Mouse (Mus musculus): ENCODE results near the gene Casp9.
"Not testable (repeated sequence)": the region's sequence is repeated elsewhere in the genome, so short reads cannot be mapped to it uniquely, and the experiment has no call there.

Casp9 gene

GRCm38 (mm10) chr4:141793282-141794151 is at the start of gene Casp9:
Casp9 (plus strand) TSS chr4:141793612.
- DNase-seq (ENCODE audit: low read depth, low spot score) = peak; percentile 96

GRCm38 (mm10) chr4:141746578-141747346 is 46.6 kb upstream of the Casp9 start, which contains the start of gene Agmat:
Agmat (plus strand) TSS chr4:141746672.
- DNase-seq (ENCODE audit: low read depth, low spot score) = no peak

DNA sequence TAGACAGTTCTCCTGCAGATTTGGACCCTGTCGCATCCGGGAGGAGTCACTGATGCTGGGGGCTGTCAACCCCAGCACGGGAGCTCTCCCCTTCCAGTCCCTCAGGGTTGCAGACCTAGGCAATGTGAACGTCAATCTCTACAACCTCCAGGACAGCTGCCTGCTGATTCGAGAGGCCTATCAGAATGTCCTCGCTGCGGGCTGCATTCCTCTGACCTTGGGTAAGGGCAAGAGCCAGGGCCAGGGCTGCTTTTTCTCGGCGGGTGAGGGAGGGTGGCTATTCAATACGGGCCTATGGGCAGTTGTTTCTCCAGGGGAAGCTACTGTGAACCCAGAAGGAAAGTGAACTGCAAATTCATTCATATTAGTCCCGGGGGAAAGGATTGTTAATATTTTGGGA is 43.9 kb upstream of the Casp9 start:
- no peak for DNase-seq (ENCODE audit: low read depth, low spot score)

- DNase-seq (ENCODE audit: low read depth, low spot score) = no peak
Observed at GRCm38 (mm10) chr4:141750826-141751225, 42.6 kb upstream of the Casp9 start.

GRCm38 (mm10) chr4:141751419-141752075 is 41.9 kb upstream of the Casp9 start:
- no peak for DNase-seq (ENCODE audit: low read depth, low spot score)

GRCm38 (mm10) chr4:141752076-141752421 is 41.4 kb upstream of the Casp9 start:
- DNase-seq (ENCODE audit: low read depth, low spot score) = no peak

DNA sequence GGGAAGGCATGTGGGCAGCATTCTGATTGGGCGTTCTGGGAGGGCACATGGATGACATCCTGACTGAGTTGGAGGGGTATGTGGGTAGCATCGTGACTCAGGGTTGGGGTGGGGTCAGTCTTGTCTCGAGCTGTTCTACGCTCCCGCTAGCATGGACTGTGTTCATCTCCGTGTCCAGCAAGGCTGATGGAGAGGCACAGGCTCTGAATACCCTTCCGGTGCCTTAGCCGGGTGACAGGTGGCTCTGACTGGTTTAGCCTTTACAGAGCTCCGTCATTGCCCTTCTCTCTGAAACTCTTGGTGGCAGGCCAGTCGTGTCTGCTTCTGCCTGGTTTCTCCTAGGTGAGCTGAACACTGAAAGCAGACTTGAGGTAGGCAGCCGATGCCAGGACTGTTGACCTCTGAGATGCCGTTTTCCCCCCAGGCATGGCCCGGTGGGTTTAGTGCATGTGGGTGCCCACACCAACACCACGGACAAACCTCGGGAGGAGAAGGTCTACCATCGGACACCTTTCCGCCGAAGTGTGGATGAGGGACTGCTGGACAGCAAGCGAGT is 38.0 kb upstream of the Casp9 start:
- DNase-seq (ENCODE audit: low read depth, low spot score) = no peak

DNA sequence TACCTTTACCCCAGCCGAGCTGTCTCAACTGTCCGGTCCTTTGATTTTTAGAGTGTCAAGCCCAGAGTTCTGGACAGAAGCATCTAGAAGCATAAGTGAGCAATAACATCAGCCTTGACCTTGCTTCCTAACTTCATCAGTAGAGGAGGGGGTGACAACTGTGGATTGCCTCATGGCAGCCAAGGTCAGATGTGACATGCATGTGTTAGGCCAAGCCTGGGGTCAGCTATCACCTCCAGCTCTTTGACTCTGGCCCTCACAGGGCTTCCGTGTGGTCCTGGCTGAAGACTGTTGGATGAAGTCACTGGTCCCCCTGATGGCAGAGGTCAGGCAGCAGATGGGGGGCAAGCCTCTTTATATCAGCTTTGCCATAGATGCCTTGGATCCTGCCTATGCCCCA is 36.3 kb upstream of the Casp9 start:
- DNase-seq (ENCODE audit: low read depth, low spot score) = no peak

DNA sequence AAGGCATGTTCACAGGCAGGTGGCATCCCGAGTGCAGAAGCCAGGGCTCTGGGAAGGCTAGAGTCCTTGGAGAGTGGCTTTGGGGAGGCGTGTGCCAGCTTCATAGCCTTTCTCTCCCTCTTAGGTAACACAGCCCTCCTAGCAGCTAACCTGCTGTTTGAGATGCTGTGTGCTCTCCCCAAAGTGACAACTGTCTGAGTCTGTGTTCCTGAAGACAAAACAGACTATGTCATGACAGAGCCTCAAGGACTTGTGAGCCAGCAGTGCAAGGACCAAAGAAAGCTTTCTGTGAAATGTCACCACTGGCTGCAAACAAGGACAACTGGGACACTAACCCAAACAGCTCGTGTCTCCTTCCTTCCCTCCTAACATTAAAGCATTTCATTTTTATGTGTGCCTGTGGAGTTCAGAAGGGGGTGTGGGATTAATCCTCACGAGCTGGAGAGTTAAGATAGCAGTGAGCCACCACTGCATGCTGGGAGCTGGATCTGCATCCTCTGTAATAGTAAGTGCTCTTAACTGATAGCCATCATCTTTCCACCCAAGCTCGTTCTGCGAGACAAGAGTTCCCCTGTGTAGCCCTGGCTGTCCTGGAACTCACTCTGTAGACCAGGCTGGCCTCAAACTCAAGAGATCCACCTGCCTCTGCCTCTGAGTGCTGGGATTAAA is 34.4 kb upstream of the Casp9 start:
- DNase-seq (ENCODE audit: low read depth, low spot score) = no peak

DNA sequence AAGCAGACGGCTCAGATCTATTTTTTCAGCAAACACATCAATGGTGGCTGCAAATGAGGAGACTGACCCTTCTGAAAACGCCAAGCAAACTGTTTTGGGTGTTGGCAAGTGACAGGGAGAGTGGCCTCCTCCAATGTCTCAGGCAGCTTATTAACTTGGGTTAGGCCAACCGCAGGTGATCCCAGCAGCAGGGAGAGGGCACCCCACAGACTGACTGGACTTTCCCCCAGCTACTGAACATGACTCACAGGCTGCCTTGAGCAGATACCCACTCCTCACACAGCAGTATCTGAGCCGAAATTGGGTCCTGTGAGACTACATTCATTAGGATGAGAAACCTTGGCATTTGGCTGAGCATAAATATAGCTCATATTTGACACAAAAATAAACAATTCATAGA is 32.5 kb upstream of the Casp9 start:
- DNase-seq (ENCODE audit: low read depth, low spot score) = no peak

DNA sequence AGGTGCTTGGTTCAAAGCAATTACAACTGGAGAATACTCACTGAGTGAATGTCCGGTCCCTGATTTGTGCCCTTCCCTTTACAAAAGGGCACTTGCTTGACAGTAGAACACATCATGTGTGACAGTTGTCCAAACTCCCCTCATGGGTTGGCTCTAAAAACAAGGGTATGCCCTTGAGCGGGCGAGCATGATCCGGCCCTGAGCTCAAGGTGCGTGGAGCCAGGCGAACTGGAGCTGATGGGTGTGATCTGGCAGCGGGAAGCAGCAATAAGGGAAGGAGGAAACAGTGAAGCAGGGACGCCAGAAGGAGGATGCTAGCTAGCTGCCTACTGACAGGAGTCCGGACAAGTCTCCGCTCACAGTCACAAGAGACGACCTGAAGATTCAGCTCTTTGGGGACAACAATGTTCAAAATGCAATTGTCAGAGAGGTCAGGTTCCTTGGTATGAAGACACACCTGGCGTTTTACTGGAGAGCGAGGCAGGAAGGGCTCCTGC is 31.3 kb upstream of the Casp9 start:
- DNase-seq (ENCODE audit: low read depth, low spot score) = no peak

DNA sequence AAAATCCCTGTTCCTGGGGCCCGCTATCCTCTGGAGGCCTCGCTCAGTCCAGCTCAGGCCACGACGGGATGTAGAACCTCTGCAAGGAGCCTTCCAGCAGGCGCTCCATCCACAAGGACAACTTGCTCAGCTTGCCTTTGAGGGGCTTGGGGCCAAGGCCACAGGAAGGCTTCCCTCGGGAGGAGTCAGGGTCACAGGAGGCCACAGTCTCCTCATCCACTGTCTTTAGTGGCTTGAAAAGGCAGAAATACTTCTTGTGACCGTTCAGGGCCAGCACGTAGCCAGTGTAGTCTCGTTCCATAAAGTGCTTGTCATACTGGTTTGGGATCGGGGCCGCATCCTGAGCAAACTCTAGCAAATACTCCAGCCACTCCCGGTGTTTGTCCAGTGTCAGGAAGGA is 29.9 kb upstream of the Casp9 start:
- DNase-seq (ENCODE audit: low read depth, low spot score) = no peak

GRCm38 (mm10) chr4:141765008-141765407 is 28.4 kb upstream of the Casp9 start:
- DNase-seq (ENCODE audit: low read depth, low spot score) = no peak

DNA sequence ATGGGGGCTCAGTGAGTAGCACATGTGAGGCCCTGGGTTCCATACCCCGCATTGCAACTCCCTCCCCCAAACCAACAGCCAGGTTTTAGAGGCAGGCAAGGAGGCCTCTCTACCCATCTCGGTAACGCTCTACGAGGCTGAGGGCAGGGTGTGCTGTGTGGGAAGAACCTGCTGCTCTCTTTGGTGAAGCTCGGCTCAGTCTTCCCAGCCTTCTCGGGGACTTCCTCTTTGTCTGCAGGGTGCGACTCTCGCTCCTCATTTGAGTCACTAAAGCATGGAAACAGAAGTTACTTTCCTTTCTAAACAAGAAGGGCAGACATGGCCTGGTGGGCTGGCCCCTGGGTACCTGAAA is 27.1 kb upstream of the Casp9 start:
- DNase-seq (ENCODE audit: low read depth, low spot score) = no peak

- no peak for DNase-seq (ENCODE audit: low read depth, low spot score)
Observed at GRCm38 (mm10) chr4:141766668-141767352, 26.6 kb upstream of the Casp9 start.

DNA sequence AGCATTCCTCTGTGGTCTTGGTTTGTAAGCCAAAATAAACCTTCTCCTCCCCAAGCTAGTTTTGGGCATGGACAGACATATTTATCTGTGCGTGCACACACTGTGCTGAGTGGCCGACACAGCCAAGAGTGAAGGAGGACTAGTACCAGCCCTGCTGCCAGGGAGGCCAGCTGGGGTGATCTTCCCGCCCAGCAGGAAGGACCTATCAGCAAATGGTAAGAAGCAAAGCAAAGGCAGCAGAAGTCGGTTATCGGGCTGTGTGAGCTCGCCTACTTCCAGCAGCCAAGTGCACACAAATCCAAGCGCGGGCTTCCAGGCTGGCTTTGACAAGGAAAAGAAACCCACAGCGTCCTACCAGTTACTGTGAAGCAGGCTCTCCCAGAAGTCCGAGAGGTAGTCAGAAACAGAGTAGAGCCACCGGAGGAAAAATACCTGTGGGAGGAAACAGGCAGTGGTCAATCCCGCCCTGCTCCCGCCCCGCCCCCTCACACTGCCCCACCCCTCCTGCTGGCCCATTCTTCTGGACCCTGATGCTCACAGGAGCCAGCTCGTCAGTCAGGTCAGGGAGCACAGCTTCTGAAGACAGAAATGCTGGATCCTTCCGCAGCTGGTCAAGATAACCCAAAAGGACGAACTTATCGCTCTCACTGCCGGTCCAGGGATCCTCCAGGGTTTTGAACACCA is 25.9 kb upstream of the Casp9 start:
- DNase-seq (ENCODE audit: low read depth, low spot score) = no peak

GRCm38 (mm10) chr4:141769501-141770160 is 23.8 kb upstream of the Casp9 start:
- no peak for DNase-seq (ENCODE audit: low read depth, low spot score)

- DNase-seq (ENCODE audit: low read depth, low spot score) = no peak
Observed at GRCm38 (mm10) chr4:141771823-141772222, 21.6 kb upstream of the Casp9 start.

DNA sequence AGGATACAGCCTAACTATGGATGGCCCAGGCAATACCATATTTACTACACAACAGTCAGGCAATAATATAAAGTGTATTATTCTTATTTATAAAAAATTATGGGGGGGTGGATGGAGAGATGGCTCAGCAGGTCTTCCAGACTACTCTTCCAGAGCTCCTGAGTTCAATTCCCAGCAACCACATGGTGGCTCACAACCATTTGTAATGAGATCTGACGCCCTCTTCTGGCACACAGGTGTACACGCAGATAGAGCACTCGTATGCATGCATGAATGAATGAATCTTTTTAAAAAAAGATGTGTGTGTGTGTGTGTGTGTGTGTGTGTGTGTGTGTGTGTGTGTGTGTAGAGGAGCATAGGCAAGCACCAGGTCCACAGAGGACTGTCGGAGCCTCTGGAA is 20.4 kb upstream of the Casp9 start:
- DNase-seq (ENCODE audit: low read depth, low spot score) = not testable (repeated sequence)

DNA sequence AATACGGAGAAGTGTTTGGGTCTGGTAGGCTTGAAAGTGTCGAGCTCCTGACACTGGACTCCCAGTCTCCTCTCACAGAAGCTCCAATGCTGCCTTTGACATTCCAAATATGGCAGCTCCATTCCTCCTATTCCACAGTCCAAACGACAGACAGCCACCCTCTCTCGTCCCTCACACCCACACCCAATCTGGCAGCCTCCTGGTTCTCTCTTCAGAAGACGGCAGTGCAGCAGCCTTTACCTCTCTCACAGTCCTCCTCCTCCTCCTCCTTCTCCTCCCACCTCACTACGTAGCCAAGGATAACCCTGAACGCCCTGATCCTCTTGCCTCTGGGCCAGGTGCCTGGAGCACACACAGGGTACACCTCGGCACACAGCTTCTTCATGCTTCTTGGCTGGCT is 13.6 kb upstream of the Casp9 start:
- peak; percentile 92 for DNase-seq (ENCODE audit: low read depth, low spot score)

Data from telencephalon, adult 2 months (tissue).